ENCODE assay signal across 7 mouse cellular contexts in the genomic region with DNA sequence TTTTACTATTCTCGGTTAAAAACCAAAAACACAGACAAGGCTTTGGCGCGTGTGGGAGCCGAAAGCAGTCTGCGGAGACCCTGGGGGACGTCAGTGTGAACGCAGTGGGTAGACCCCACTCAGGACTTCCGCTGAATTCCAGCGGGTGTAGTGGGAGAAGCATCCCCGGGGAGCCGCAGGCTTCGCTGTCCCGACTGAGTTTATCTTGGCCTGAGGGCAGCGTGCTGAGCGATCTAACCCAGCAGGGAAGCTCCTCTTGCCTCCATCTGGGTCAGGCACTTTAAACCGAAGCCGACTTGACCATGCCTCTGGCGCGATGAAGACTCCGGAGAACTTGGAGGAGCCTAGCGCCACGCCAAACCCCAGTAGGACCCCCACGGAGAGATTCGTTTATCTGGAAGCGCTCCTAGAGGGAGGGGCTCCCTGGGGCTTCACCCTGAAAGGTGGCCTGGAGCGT. TPM values are rescaled to one million over a fixed set of nuclear protein-coding genes. Genes with fewer than 3 reads are reported as not detected.
DNase-seq lines count a peak whose midpoint lies in the region; ATAC-seq lines count a peak whose summit lies in the region.

Gene Shroom3 (plus strand): TSS at position 85 of the 457 bp plus-strand sequence.

- peak within 1 kb of the TSS; percentile 87 for H3K9ac ChIP-seq in heart, embryonic 13.5 days
- H3K9ac ChIP-seq in kidney, embryonic 16.5 days (replicated peaks; ENCODE audit: low read length): peak within 1 kb of the TSS; percentile 69

- 0 out of 2 replicates have a peak, but pooled peaks cover 4% of the 10 kb centered on the region for H3K4me1 ChIP-seq in brown adipose tissue, adult 24 weeks (ENCODE audit: control insufficient read depth, insufficient read depth, insufficient read length, low read length)
- H3K4me1 ChIP-seq in heart, embryonic 13.5 days: peaks cover 4% of the 10 kb centered on the region; the same call in 1 of the 2 replicates
- no peaks in the 10 kb centered on the region for H3K4me1 ChIP-seq in kidney, embryonic 16.5 days (ENCODE audit: insufficient read depth, low read length)

- H3K36me3 ChIP-seq in heart, embryonic 13.5 days: no peaks in the 10 kb centered on the region
- H3K36me3 ChIP-seq in kidney, embryonic 16.5 days (ENCODE audit: insufficient read depth, low read length): no peaks in the 10 kb centered on the region

- peaks cover 5% of the 10 kb centered on the region for H3K27me3 ChIP-seq in heart, embryonic 13.5 days (replicated peaks)
- peaks cover 3% of the 10 kb centered on the region; the same call in 1 of the 2 replicates for H3K27me3 ChIP-seq in kidney, embryonic 16.5 days (ENCODE audit: insufficient read depth, low read length)

- H3K4me2 ChIP-seq in heart, embryonic 13.5 days: peak within 1 kb of the TSS; percentile 96
- peak within 1 kb of the TSS; percentile 98 for H3K4me2 ChIP-seq in kidney, embryonic 16.5 days (replicated peaks; ENCODE audit: low read depth, low read length)

- under 1% methylated on average over 26 of the region's 26 CpGs for WGBS in heart, embryonic 13.5 days
- WGBS in kidney, embryonic 16.5 days: under 1% methylated on average over 26 of the region's 26 CpGs

- DNase-seq in ZHBTc4 (ENCODE audit: low read depth, low spot score): peak; percentile 88
- DNase-seq in lung, postnatal 4 days: peak; percentile 35 to 53
- DNase-seq in thymus, postnatal 10 days (ENCODE audit: low spot score in 2 of 2): no peak
- no peak for DNase-seq in frontal cortex, postnatal 10 days (ENCODE audit: low spot score in 2 of 2)

- no peaks in the 10 kb centered on the region for H3K9me3 ChIP-seq in heart, embryonic 13.5 days
- H3K9me3 ChIP-seq in kidney, embryonic 16.5 days (ENCODE audit: low read length): no peaks in the 10 kb centered on the region

- peak within 1 kb of the TSS; percentile 61 for H3K4me3 ChIP-seq in brown adipose tissue, adult 24 weeks (ENCODE audit: insufficient read depth, low read depth, low read length)
- peak within 1 kb of the TSS; percentile 69 for H3K4me3 ChIP-seq in heart, embryonic 13.5 days
- peak within 1 kb of the TSS; percentile 61 for H3K4me3 ChIP-seq in kidney, embryonic 16.5 days (ENCODE audit: low read length)

- ATAC-seq in heart, embryonic 13.5 days (ENCODE audit: extremely low read depth, insufficient number of reproducible peaks, low FRiP score, low TSS enrichment): no peak
- ATAC-seq in kidney, embryonic 16.5 days (ENCODE audit: low FRiP score, low TSS enrichment): peak; percentile 57; the same call in 1 of the 2 replicates

- H3K27ac ChIP-seq in brown adipose tissue, adult 24 weeks (replicated peaks; ENCODE audit: low read depth, low read length): no peak within 1 kb of the TSS
- H3K27ac ChIP-seq in heart, embryonic 13.5 days (replicated peaks): peak within 1 kb of the TSS; percentile 81
- no peak within 1 kb of the TSS for H3K27ac ChIP-seq in kidney, embryonic 16.5 days (ENCODE audit: low read length)

RNA-seq across cellular contexts. Expression of gene Shroom3, which starts in this region (rescaled TPM):
- polyA plus RNA-seq in brown adipose tissue, adult 24 weeks (2012; ENCODE audit: insufficient read depth, insufficient read length, missing spikeins): 0.50 and 0.59 TPM in 2 replicates
- polyA plus RNA-seq in heart, embryonic 13.5 days (2015; fragmentation: Nextera tagmentation; extraction: Ambion mirVana): 9.3 and 10.3 TPM in 2 replicates
- polyA plus RNA-seq in kidney, embryonic 16.5 days (2015; fragmentation: Nextera tagmentation; extraction: Ambion mirVana): 8.1 and 8.3 TPM in 2 replicates

Comparison
In these comparisons a context has a peak if more than half of its experiments do, and no peak if none do; other contexts are left out.
1. DNase-seq: peak in ZHBTc4 (single experiment) and lung, postnatal 4 days (2 of 2); none in thymus, postnatal 10 days (0 of 2) and frontal cortex, postnatal 10 days (0 of 2).
2. Peak in every context shown above with its lines, with median percentiles within 50 percentile points of each other: H3K4me3 ChIP-seq.